Mouse (Mus musculus): ENCODE measurements around the gene Wfdc17.

- TF ChIP-seq CTCF (conservative IDR thresholded peaks at IDR 0.05; ENCODE audit: insufficient read depth, insufficient read length, low read depth, low read length) (no peak), POLR2A (IDR thresholded peaks at IDR 0.05; ENCODE audit: low read depth, low read length) (no peak)
Observed at GRCm38 (mm10) chr11:83747376-83748265, 43.8 kb downstream of the Wfdc17 start.
